Mouse (Mus musculus) kidney, adult 18-20 months (tissue): ENCODE measurements around the gene Fam69a.
"Not testable (repeated sequence)": the region's sequence is repeated elsewhere in the genome, so short reads cannot be mapped to it uniquely, and the experiment has no call there.

Experiments used
- DNase-seq: peaks from one replicate; pipeline ENCODE4 v3.0.0; 2021

The Fam69a gene

GRCm38 (mm10) chr5:107978289-107979035 lies 8.4 kb downstream of the Fam69a start:
- no peak for DNase-seq

DNA sequence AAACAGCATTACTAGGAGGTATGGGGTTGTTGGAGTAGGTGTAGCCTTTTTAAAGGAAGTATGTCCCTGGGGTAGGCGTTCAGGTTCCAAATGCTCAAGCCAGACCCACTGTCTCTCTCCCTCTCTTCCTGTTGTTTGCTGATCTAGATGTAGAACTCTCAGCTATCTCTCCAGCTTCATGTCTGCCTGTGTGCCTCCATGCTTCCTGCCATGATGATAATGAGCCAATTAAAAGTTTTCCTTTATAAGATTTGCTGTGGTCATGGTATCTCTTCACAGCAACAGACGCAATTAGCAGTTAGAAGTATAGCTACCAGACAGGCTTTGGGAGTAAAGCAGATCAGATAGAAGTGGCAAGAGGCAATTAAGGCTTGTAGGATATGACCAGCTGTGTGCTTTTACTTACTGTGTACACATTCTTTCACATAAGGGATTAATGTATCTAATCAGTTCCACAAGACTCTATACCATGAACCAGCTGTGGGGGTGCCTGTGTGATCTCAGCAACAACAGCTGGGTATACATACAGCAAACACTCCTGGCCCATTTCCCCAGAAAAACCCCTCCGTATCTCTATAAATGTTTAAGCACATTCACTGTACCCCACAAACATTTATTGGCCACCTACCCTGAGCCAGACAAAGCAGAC lies 9.1 kb downstream of the Fam69a start:
- DNase-seq: no peak

GRCm38 (mm10) chr5:107973310-107973709 lies 13.6 kb downstream of the Fam69a start:
- DNase-seq: peak; percentile 29

- no peak for DNase-seq
Measured at GRCm38 (mm10) chr5:107972444-107973272, 14.2 kb downstream of the Fam69a start.

DNA sequence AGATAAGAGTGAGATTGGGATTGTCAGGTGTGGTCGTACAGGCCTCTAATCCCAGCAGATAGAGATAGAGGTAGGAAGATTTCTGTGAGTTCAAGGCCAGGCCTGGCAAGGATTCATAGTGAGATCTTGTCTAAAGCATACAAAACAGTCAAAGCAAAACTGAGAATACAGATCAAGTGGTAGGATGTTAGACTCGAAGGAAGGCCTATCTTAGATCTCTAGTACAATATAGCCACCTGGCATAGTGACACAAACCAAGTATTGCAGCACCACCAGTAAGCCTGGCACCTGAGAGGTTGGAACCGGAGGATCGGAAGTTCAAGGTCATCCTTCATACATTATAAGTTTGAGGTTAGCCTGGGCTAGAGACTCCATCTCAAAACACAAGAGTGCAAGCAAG lies 15.8 kb downstream of the Fam69a start:
- no peak for DNase-seq

DNA sequence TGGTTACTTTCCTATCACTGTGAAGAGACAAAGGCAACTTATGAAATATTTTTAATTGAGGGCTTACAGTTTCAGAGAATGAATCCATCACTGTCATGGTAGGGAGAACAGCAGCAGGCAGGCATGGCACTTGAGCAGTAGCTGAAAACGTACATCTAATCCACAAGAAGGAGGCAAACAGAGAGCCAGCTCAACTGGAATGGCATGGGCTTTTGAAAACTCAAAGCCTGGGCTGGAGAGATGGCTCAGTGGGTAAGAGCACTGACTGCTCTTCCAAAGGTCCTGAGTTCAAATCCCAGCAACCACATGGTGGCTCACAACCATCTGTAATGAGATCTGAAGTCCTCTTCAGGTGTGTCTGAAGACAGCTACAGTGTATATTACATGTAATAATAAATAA lies 17.1 kb downstream of the Fam69a start:
- not testable (repeated sequence) for DNase-seq

GRCm38 (mm10) chr5:107968079-107968478 lies 18.8 kb downstream of the Fam69a start:
- no peak for DNase-seq

DNA sequence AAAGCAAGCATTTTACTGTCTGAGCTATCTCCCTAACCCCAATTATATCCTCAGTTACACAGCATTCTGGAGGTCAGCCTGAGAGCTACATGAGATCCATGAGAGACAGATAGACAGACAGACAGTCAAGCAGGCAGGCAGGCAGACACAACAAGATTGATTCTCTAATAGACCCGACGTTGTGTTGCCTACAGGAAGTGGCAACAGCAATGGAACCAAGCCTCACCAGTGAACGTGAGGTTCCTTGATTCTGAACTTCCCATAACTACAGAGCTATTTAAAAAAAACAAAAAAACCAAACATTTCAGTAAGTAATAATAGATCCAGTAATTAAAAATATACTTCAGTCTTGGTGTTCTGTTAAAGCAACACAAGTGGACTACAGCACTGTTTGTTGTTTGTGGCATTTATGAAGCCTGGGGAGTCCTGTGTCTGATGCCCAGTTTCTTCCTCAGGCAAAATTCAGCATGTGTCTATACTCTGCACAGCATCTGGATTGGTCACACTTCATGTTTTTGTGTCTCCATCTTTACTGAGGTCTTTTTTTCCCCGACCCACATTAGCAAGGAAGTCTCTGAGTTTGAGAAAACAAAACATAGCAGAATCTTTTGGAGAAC lies 19.9 kb downstream of the Fam69a start:
- no peak for DNase-seq

DNA sequence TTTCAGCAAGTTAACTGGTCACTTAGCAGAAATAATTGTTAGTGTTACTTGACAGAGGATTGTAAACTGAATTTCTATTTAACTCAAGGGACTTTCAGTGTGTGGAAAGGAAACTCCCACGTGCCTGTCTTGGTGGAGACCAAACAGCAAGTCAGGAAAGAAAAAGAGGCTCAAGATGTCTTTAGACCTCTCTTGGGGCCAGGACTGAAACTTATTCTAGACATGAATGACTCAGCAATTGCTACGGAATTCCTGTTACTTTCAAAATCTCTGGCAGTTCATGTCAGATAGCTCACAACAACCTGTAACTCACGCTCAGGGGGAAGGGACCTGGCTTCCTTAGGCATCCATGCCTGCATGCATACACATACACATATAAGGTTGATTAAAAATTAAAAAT lies 20.7 kb downstream of the Fam69a start:
- no peak for DNase-seq

GRCm38 (mm10) chr5:107965355-107965991 lies 21.4 kb downstream of the Fam69a start:
- no peak for DNase-seq

DNA sequence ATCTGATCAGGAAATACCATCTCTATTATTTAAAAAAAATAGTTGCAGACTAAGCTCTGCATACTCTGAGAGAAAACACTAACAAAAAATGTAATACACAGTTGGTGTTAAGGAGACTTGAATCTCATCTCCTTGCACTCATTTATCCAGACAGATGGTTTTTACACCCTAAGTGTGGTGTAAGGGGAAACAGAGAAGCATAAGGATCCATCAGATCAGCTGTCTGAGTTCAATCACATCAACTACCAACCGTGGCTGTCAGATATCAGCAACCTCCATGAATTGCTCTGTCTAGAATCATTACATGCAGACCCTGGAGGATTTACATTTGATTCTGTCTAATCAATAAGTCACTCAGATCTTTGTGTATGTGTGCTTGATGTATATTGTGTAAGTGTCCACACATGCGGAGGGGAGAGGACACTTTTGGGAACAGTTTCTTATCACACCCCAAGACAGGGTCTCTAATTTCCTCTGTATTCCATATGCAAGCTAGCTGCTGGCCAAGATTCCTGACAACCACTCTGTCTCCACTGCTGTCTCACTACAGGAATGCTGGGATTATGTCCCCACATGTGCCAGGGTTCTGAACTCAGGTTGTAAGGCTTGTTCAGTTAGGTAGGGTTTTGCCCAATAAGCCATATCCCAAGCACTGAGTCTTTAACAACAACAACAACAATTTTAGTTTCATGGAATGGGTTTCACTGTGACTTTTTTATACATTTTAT lies 22.7 kb downstream of the Fam69a start:
- DNase-seq: no peak

DNA sequence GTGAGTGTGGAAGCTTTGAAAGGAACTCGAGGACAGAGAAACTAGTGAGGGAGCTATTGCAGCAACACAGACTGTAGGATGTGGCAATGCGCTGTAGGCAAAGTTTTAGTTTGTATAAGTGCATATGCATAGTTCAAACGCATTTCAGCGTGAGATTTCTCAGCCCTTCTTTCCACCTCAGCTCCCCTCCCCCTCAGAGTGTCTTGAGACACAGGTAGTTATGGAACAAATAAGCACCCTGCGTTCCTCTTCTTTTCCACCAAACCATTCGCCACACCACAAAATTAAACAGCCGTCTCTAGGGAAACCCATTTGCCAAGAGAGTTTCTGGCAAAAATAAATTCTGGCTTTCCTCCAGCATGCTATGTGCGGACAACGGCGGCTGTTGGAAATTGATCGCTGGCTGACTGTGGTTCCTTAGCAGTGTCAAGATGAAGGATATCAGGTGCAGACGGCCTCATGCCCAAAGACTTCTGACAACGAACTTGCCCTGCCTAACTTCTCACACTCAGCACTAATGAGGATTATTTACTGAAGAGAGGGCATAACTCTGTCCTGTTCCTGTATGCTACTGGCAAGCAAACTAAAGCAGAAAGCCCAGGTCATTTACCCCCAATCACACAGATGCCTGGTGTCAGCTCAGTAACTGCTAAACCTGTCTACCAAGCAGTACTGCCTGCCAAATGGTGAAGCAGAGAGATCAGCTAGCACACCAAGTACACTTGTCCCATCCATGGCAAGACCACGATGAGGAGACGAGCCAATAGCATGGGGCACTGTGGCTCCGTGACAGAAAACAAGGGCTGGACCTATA lies 25.2 kb downstream of the Fam69a start:
- DNase-seq: peak; percentile 40

DNA sequence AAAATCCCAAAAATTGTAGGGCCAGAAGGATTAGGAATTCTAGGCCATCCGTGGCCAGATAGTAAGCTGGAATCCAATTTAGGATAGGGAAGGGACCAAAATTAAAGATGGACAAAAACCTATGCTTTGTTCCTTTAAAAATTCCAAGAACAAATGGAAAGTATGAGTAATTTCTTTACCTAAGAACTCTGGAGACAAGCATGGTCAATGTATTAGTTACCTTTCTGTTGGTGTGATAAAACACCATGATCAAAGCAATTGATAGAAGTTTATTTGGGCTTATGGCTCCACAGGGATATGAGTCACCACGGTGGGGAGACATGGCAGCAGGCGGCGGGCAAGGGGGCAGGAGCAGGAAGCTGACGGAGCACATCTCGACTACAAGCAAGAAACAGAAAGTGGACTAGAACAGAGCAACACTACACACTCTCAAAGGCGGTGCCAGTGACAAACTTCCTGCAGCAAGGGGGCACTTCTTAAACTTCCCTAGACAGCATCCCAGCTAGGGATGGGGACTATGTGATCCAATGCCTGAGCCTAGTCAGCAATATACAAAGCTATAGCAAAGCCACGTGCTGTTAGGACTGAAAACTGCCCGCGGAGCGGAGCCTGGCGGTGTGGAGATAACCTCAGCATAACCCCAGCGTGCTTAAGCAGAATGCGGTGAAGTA lies 26.2 kb downstream of the Fam69a start:
- no peak for DNase-seq

GRCm38 (mm10) chr5:107959624-107960300 lies 27.1 kb downstream of the Fam69a start:
- no peak for DNase-seq

GRCm38 (mm10) chr5:107950643-107951042 lies 36.2 kb downstream of the Fam69a start:
- no peak for DNase-seq

DNA sequence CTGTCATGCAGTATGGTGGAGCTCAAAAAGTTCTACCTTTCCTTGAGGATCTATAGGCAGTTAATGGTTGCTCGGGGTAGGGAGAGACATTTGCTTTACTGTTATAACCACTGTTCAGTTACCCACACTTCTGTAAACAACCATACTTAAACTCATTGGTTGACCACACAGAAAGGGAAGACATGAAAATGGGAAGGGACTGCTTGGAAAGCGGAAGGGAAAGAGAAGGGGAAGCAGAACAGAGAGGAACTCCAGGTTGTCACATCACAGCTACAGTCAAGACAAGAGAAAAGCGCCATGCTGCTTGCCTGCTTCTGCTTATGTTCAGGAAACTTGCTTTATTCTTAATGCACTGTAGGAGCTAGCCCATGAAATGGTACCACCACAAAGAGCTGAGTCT lies 37.3 kb downstream of the Fam69a start:
- no peak for DNase-seq

- DNase-seq: no peak
Measured at GRCm38 (mm10) chr5:107948899-107949298, 38.0 kb downstream of the Fam69a start.

GRCm38 (mm10) chr5:107947548-107947947 lies 39.3 kb downstream of the Fam69a start:
- peak; percentile 44 for DNase-seq

DNA sequence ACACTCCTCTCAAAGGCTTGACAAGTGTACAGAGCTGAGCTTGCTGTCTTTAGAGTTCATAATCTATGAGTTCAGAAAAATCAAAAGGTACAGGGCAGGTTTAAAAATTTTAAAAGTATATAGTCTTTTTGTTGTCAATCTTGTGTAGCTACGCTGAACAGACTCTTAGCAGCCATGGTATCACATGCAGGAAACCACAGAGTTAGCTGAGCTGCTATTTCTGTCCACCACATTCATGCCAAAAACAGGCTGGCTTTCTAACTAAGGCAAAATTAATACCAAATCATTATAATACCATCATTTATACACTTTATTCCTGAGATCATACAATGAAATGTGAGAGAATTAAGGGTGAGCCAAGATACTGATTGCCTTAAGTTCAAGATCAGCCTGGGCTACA lies 40.4 kb downstream of the Fam69a start:
- DNase-seq: no peak

DNA sequence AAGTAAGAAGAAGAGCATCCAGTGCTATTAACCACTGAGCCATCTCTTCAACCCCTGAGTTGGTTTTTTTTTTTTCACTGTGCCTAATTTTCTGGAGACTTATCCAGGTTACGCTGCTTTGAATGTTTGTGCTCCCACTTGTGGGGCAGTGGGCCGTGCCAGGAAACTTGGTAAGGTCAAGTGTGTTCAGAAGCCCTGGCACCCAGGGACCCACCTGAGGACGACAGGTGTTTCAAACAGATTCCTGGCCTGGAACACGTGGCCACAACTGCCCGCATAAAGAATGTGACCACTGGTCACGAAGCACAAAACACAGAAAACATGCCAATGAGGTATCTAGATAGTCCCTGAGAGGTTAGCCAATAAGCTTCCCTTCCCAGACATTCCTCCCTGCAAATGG lies 43.4 kb downstream of the Fam69a start:
- DNase-seq: peak; percentile 3
